Mouse (Mus musculus) WW6 (cell line): ENCODE data around the gene Uspl1.
"Not testable (repeated sequence)": the region's sequence is repeated elsewhere in the genome, so short reads cannot be mapped to it uniquely, and the experiment has no call there.

Experiments used
- DNase-seq: peaks from one replicate; pipeline ENCODE4 v3.0.0-alpha.2; 2013; ENCODE audit warnings: low read depth, low spot score

Uspl1 gene

DNA sequence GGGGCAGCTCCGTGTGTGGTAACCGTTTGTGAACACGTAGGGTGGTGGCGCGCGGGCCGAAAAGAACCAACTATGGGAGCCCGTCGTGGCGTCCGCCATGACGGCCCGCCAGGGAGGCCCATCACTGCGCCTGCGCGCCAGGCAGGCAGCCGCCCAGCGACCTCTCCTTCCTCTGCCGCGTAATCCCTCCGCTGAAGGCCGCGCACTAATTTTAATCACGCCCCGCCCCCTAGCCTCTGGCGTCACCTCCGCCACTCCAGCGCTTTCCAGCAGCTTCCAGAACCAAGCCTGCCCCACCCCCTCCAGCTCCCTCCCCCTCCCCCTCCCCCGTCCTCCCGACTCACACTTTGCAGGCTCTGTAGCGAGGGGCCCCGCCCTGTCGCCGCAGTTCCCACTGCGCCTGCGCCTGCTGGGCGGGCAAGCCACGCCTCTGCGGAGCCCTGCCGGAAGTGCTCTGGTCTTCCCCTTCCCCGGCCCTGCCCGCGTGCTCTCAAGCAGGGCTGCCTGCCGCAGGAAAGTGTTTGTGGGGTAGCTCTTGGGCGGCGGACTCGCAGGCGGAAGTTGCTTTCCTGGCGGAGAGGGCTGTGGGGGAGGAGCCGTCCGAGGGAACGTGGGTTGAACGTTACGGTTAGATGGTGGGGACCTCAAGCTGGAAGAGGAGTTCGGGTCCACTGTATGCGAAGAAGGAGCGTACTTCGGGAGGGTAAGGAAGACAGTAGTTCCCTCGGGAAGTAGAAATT lies at the start of gene Uspl1, which contains the start of gene Hmgb1:
TSS of gene Uspl1 (plus strand) at position 247 of the 740 bp plus-strand sequence.
TSS of gene Hmgb1 (minus strand) at position 386 of the 740 bp plus-strand sequence.
- peak; percentile 92 for DNase-seq

DNA sequence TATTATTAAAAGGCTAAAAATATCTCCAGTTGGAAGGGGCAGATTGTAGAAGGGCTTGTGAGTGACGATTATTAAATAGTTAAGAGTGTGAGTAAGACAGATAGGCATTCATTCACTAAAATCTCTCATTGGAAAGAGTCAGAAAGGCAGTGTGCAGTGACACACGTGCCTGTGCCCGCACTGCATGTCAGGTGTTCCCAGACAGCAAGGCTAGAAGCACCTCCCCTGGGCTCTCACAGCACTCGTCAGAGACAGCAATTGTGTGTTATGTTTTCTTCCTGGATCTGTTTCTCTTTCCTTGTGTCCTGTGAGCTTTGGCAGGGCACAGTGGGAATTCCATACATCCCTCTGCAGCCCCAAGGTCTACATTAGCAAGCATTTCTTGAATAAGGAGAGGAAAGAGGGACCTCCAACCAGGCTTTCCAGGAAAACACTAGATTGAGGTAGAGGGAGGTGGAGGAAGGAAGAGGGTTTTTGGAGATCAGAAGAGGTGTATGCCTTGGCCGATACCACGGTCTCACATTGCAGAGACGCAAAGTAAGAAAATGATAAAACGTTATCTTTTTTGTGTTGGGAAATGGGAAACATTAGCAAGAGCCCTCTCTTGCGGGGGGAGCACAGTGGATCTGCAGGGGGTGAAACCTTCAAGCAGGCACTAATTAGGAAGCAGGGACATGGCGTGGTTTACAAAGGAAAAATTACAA lies 49.2 kb upstream of the Uspl1 start:
- DNase-seq, result no peak

DNA sequence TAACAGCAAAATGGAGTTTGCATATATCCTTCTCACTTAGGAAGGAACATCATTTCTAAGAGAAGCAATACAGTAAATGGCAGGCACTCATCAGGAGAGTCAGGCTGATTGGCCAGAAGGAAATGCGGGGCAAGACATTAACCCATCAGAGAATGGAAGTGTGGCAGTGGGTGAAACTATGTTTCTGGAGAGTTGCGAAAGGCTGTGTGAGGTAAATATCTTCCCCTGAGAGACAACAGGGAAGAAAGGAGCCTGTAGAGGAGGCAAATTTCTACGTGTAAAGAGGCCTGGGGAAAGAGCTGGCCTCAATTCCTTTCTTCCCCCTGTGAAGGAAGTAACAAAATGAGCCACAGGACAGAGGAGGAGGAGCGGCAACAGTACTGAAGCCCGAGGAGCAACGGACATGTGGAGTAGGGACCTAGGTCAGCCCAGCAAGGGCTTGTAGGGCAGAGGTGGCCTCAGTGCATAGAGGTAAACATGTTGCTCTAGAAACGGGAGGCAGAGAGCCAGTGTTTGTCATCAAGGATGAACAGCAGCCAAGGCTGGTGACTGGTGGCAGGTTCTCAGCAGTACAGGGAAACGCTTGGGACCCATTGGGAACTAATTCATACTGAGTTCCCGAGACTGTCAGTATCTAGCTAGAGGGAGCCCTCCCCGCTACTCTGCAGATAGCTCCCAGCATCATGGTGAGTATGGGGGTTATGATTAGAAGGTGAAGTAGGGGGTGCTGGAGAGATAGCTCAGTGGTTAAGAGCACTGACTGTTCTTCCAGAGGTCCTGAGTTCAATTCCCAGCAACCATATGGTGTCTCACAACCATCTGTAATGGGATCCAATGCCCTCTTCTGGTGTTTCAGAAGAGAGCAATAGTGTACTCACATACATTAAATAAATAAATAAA lies 48.4 kb upstream of the Uspl1 start:
- no peak for DNase-seq

DNA sequence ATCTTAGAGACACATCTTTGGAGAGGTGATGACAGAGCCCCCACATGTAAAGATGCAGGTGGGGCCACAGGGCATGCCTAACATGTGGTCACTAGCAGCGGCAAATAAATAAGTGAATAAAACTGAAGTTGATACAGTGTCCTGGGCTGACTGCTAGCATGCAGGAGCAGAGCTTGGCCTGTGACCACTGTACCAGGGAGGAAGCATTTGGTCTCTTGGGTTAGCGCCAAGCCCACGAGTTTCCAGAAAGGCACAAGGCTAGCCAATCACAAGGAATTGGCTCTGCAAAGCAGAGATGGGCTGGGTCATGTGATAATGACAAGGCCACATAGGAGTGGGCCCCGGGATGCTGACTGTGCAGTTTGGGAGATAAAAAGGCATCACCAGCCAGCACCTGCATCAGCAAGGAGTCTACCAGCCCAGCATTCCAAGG lies 47.2 kb upstream of the Uspl1 start:
- DNase-seq, result no peak

DNA sequence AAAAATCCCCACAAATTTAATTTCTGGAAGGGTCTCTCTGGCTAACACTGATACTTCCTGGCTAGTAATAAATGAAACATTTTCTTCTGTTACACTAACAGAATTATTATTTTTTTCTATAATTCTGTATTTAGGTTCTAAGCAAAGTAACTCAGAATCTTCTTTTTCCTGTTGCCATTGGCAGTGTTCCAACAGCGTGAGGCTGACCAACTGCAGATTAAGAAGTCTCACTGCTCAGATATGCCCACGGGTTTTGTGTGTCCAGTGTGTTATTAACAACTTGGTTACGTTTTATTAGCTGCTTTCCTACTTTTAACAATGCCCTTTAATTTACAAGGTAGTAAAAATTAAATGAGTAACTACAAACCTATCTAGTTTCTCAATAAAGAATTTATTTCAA lies 46.7 kb upstream of the Uspl1 start:
- DNase-seq, result no peak

DNA sequence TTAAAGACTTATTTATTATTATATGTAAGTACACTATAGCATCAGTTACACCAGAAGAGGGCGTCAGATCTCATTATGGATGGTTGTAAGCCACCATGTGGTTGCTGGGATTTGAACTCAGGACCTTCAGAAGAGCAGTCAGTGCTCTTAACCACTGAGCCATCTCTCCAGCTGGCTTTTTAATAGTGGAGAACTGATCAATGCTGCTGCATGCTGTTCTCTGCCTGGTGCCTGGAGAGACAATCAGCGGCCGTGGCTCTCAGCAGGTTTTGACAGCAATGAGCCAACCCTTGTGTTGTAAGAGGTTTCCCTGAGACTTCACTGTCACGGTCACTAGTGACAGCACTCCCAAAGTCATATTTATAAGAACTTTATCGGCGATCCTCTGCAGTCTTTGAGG lies 46.1 kb upstream of the Uspl1 start:
- not testable (repeated sequence) for DNase-seq

DNA sequence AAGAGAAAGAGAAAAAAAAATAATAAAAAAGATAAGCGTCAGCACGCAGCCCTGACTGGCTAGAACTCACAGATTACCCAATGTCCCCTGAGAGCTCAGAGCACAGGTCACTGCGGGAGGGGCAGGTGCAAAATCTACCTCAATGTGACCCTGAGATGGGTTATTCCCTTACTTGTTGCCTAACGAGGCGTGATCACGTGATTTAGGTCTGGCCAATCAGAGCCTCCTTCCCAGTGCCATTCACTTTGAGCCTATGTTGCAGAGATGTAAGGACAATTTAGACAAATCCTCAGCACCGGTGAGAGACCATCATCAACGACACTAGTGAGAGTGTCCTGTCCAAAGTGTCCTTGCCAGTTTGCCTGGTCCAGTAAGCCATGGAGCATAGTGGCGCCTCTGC lies 43.8 kb upstream of the Uspl1 start:
- no peak for DNase-seq

DNA sequence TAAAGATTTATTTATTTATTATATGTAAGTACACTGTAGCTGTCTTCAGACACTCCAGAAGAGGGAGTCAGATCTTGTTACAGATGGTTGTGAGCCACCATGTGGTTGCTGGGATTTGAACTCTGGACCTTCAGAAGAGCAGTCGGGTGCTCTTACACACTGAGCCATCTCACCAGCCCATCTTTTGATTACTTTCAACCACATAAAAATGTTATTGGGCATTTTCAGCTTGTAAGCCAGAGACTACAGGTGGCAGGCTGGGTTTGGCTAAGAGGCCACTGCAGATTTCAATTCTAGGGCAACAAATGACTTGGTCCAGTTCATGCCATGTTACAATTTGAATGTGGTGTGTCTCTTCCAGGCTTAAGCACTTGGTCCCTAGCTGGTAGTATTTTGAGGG lies 43.0 kb upstream of the Uspl1 start:
- DNase-seq, result not testable (repeated sequence)

DNA sequence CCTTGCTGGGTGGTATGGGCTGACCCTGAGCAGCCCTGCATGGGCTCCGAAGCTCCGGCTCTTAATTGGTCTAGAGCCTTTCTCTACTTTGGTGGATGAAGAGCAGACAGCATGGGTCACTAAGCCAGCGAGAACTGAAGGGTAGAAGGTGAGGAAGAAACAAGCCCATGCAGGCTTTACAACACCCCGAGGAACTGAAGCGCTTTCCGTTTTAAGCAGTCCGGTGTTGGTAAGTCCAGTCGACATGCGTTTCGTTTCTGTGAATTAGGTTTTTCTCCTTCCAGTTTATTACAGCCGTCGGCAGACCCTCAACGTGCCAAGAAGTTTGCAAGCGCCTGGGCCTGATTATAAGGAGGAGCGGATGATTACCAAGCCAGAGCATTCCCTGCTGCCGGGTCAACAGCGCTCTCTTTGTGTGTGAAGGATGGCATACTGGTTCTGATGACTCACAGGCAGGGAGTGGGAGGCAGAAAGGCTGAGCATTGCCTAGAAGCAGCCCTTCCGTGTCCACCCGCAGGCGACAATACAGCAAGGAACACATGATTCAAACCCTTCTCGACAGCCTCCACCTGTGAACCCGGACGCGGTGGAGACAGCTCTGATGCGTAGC lies 40.3 kb upstream of the Uspl1 start:
- no peak for DNase-seq

DNA sequence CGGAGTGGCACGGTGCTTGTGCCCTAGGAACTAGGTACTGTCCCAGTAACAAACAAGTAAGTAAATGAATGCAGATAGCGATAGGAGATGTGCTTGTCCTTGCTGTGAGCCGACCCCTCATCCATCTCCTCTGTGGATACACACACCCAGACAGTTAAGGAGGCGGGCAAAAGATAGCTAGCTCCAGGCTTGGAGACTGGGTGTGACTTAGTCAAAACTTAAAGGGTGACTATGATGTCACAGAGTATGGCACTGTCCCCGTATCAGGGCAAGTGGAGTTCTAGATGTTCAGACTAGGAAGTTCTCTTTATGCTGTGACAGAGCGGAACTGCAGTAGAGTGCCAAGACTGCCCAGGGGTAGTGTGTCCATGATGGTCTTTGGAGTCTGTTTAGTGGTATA lies 37.5 kb upstream of the Uspl1 start:
- DNase-seq, result no peak

DNA sequence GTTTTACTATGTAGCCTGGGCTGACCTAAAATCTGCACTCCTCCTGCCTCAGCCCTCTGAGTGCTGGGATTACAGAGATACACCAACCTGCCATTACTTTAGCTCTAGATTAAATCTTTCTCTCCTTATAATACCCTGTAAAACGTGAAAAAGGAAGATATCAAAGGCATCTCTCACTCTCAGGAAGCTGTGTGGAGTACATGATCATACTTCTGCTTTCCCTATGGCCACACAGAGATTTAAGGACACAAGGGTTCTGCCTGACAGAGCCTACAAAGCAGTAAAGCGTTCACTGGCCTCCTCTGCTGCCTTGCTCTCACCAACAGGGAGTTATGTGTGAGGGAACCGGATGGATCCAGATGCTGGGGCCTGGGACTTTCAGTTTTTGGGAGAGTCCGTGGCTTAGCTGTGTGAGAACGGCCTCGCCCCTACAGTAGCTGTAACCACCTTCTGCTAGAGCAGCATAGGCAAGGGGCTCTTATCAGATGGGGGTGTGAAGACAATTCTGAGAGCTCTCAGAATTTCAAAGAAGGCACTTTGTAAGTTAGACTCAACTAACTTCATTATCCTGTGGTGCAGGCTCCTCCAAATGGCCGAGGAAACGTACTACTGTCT lies 36.7 kb upstream of the Uspl1 start:
- no peak for DNase-seq

DNA sequence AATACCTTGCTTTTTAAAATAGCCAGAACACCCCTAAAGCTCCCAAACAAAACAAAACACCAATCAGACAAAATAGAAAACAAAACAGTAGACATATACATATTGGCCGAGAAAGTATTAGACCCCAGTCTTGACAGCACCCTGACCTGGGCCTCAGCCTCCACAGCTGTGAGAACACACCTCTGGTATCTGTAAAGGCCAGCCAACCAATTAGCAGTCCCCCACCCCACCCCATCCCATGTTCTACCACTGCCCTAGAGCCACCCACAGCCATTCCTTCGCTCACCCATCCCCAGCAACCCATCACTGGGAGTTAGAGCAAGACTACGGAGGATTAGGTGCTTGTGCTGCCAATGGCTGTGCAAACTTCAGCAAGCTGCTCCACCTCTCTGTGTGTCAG lies 33.3 kb upstream of the Uspl1 start:
- no peak for DNase-seq

DNA sequence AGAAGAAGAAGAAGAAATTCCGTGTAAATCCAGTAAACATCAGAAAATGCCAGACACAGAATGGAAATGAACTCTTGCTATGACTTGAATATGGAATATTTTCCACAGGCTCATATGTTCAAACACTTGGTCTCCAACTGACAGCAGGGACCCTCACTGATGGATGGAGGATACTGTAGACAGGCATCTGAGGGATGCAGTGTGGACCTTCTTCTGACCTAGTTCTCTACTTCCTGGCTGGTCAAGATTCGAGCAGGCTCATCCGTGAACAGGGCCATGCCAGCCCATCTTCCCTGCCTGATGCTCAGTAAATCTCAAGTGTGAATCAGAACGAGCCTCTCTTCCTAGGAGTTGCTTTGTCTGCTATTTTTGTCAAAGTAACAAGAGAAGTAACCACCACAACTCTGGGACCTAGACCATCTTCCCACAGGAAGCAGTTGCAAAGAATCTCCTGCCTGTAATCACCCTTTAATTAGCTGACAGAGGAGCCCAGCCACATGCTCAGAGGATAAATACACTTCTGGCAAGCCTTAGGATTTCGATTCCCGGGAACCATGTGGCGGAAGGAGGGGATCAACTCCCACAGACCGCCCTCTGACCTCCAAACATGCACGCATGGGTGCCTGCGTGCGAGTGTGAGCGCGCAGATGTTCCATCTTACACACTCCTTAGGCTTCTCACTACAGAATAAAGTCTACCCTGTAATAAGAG lies 31.9 kb upstream of the Uspl1 start:
- no peak for DNase-seq

DNA sequence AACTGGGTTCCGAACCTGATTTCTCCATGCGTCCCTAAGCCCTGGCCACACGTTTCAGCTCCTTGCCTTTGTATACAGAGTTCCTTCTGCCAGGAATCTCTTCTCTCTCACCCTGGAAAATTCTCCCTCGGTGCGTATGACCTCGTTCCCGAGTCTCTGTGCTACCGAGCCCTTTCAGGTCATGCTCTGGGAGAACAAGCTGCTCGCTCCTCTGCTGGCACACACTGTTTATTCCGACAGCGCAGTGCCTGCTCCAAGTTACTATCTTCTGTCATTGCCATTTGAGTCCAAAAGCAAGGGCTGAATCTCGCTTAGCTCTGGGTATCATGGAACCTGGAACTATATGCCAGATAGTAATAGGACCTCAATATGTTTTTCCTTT lies 31.4 kb upstream of the Uspl1 start:
- DNase-seq, result no peak

DNA sequence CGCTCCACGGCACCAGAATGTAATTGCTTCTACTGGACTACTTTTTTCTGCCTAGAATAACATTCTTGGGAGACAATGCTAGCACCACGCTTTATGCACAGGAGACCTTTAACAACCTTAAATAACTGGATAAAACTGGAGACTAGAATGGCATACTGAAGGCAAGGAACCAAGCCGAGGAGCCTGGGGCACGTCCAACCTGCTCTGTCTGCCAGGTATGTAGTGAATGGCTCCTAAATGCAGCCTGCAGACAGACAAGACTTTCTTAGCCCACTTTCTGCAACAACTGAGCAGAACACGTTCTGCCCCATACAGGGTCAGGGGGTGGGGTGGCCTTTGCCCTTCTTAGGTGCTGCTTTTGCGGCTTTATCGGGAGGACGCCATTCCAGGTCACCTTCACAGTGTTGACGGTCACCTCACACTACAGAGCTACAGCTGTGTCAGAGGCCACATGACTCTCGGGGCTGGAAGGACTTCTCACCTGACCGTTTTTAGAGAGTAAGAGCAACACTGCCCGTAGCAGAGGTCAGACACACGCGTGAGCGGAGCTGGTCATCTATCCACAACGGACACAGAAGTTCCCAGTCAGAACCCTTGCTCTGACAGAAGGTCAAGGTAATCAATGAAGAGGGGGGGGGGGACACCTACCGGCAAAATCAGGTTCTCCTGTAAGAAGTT lies 27.1 kb upstream of the Uspl1 start:
- no peak for DNase-seq

DNA sequence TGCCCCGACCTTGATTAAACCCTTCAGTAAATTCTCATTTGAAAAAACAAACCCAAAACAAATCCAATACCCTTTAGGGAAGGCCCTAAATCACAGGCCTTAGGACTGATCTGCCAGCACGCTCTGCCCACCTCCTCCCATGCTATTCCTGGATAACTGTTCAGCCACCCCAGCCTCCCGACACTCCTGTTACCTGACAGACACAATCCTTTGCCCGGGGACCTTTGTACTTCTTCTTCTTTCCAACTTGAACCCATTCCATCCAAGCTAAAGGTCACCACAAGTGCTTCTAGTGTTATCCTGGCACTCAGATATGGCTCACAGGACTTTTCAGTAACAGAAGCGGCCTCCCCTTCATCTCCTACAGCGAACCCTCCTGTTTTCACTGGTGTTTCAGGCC lies 25.1 kb upstream of the Uspl1 start:
- no peak for DNase-seq

DNA sequence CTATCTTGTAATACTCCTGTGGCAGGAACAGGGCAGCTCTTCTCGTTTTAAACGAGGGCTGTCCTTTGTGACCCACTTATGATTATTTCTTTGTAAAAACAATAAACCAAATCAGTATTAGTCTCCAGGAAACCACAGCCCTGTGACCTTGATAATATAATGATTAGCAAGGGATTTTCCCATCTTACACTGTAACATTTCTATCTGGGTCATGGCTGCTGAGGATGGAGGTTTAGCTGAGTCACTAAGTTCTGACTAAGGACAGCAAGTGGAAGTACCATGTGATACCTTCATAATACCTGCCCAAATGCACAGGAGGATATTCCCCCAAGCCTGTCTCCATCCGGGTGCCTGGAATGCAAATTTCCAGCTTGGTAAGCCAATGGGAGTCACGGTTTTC lies 23.7 kb upstream of the Uspl1 start:
- no peak for DNase-seq

DNA sequence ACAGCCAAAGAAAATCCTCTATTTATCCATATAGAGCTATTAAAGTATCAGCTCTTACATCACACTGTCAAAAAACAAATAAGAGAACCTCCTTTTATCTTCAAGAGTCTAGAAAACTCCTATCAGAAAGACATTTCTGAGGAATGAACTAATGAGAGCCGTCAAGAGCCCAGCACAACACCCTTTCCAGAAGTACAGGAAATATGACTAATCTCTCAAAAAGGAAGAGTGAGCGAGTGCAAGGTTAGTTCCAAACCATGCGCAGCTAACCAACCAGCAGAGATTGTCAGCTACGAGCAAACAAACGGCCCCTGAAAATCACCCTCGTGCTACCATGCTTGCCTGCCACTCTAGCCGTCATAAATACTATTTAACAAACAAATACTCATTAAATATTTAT lies 21.3 kb upstream of the Uspl1 start:
- no peak for DNase-seq

DNA sequence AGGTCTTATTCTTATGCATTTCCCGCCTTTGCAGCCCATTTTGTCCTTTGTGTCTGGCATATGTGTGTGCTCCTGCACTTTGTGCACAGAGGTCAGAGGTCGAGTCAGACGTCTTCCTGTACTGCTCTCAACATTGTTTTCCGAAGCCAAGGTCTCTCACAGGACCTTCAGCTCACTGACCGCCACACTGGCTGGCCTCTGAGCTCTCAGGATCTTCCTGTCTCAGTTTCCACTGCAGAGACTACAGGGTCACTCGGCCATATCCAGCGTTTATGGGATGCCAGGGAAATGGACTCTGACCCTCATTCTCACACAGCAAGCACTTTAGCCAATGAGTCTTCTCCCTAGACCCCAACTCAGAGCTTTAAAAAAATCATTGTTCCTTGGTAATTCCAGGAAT lies 19.3 kb upstream of the Uspl1 start:
- no peak for DNase-seq

DNA sequence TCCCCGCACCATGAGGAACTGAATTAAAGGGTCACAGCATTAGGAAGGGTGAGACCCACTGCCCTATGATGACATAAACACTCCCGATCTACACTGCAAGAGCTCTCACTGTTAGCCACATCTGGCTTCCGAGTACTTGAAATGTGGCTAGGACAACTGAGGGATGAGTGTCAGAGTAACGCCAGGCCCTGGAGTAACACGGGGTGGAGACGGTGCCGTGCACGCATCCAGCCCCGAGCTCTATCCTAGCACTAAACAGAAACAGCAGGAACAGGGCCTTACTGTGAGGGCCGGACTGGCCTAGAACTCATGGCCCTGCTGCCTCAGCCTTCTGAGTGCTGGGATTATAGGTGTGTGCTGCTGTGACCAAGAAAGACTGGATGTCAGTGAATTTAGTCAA lies 18.1 kb upstream of the Uspl1 start:
- no peak for DNase-seq
